Mouse (Mus musculus): ENCODE results near the gene Bcdin3d. TPM values are rescaled to one million over a fixed set of nuclear protein-coding genes. Genes with fewer than 3 reads are reported as not detected.

Gene Bcdin3d
- 3.3 and 5.1 TPM in 2 replicates for polyA plus RNA-seq (2012; rRNA removed; ENCODE audit: low replicate concordance)

DNA sequence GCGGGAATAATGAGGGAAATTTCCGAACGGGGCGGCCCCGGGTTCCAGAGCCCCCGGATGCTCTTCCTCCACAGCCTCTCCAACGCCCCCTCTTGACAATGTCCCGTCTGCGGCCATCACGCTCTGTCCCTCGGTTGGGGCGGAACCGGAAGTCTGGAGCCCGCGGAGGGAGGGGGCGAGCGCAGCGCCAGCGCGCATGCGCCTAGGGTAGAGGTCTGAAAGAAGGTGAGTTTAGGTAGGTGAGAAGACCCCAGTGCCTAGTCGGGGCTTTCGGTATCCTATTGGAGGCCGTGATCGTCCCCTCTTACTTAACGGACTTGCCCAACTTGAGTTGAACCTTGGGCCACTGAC lies at the start of gene Bcdin3d:
Gene Bcdin3d (minus strand): TSS at position 155 of the 351 bp plus-strand sequence.

DNA sequence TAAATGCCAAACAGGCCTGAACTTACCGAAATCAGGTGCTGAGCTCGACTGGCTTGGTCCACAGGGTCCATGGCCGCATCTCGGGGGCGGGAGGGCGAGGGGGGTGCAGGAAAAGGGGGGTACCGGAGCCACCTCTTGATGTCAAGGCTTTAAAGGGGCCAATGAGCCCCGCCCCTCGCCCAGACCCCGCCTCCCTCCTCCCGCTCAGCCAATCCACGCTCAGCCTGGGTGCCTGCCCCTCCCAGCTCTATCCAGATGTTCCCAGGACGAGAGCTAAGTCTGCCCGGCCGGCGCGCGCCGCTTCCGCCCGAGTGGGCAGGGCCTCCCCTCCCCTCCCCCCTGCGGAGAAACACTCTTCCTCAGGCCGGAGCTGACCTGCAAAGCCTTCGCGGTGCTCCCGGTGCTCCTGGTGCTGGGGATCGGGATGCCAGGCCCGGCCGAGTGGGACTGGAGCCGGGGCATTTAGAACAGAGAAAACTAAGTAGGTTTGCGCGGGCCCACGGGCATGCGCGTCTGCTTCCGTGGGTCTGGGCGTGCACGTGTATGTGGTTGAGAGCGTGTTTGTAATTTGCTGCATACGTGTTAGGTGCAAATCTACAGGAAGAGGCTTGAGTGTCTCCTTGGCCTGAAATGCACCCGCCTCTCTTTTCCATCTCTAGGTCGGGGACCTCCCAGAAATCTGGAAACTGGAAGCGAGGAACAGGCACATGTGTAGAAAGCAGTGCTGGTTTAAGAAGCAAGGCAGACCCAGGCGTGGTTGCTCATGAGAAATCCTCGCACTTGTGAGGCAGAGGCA lies 16.7 kb downstream of the Bcdin3d start, which contains the start of gene Nckap5l:
Gene Nckap5l (minus strand): TSS at position 143 of the 796 bp plus-strand sequence.

Other genes with a start within 250 kb of the Bcdin3d start
- gene Kcnh3, start 249.9 kb downstream of the Bcdin3d start, polyA plus RNA-seq (2012; rRNA removed; ENCODE audit: low replicate concordance), result 0.92 and 8.8 TPM in 2 replicates
- 62.7 and 98.6 TPM in 2 replicates for gene Mcrs1, start 222.8 kb downstream of the Bcdin3d start, polyA plus RNA-seq (2012; rRNA removed; ENCODE audit: low replicate concordance)
- 55.3 and 112 TPM in 2 replicates for gene Prpf40b, start 179.6 kb downstream of the Bcdin3d start, polyA plus RNA-seq (2012; rRNA removed; ENCODE audit: low replicate concordance)
- gene Fam186b, start 178.8 kb downstream of the Bcdin3d start, polyA plus RNA-seq (2012; rRNA removed; ENCODE audit: low replicate concordance), result 0.03 and 0.06 TPM in 2 replicates
- gene Fmnl3, start 104.2 kb downstream of the Bcdin3d start, polyA plus RNA-seq (2012; rRNA removed; ENCODE audit: low replicate concordance), result 30.0 and 30.6 TPM in 2 replicates
- 615 and 714 TPM in 2 replicates for gene Tmbim6, start 81.8 kb downstream of the Bcdin3d start, polyA plus RNA-seq (2012; rRNA removed; ENCODE audit: low replicate concordance)
- 5.7 and 14.9 TPM in 2 replicates for gene Nckap5l, start 17.0 kb downstream of the Bcdin3d start, polyA plus RNA-seq (2012; rRNA removed; ENCODE audit: low replicate concordance)
- gene Faim2, start 53.4 kb upstream of the Bcdin3d start, polyA plus RNA-seq (2012; rRNA removed; ENCODE audit: low replicate concordance), result 0.43 and 1.4 TPM in 2 replicates
- 0.07 and 0.27 TPM in 2 replicates for gene Aqp2, start 104.3 kb upstream of the Bcdin3d start, polyA plus RNA-seq (2012; rRNA removed; ENCODE audit: low replicate concordance)
- gene Aqp5, start 116.1 kb upstream of the Bcdin3d start, polyA plus RNA-seq (2012; rRNA removed; ENCODE audit: low replicate concordance), result 0.87 and 21.0 TPM in 2 replicates
- gene Aqp6, start 126.7 kb upstream of the Bcdin3d start, polyA plus RNA-seq (2012; rRNA removed; ENCODE audit: low replicate concordance), result not detected in 2 replicates
- gene Racgap1, start 176.9 kb upstream of the Bcdin3d start, polyA plus RNA-seq (2012; rRNA removed; ENCODE audit: low replicate concordance), result 6.0 and 19.2 TPM in 2 replicates
- gene Asic1, start 195.6 kb upstream of the Bcdin3d start, polyA plus RNA-seq (2012; rRNA removed; ENCODE audit: low replicate concordance), result 0.15 and 0.17 TPM in 2 replicates
- gene Smarcd1, start 227.4 kb upstream of the Bcdin3d start, polyA plus RNA-seq (2012; rRNA removed; ENCODE audit: low replicate concordance), result 23.1 and 45.0 TPM in 2 replicates
- gene Gm17349, start 230.8 kb upstream of the Bcdin3d start, polyA plus RNA-seq (2012; rRNA removed; ENCODE audit: low replicate concordance), result not detected in 2 replicates
- gene Gpd1, start 242.8 kb upstream of the Bcdin3d start, polyA plus RNA-seq (2012; rRNA removed; ENCODE audit: low replicate concordance), result 767 and 1,246 TPM in 2 replicates